Mouse (Mus musculus) hindbrain, embryonic 16.5 days (tissue): ENCODE measurements at regions not wholly inside any gene's neighbourhood (a gene's known extent, or its start where the extent isn't known, plus 50 kb on each side); places are given as distances from the start of the nearest gene placed in this dataset.

ENCODE experiments used
- ATAC-seq: fragments of 200-750 bp; cut with Nextera tagmentation; 2 replicates; pipeline ENCODE4 v1.8.0; 2017; ENCODE audit warnings: moderate TSS enrichment, moderate library complexity
- H3K27ac ChIP-seq: fragments of 300-500 bp; sonication (generic); 2 replicates; pipeline ENCODE4 v1.5.1; 2014; ENCODE audit warnings: low read depth, mild to moderate bottlenecking, control low read depth, low read length, moderate library complexity
- H3K27me3 ChIP-seq: fragments of 300-500 bp; sonication (generic); replicated peaks from 2 replicates; pipeline ENCODE4 v1.6.1; 2014; ENCODE audit warnings: low read length; ENCODE audit not compliant: control insufficient read depth, insufficient read depth
- H3K36me3 ChIP-seq: fragments of 300-500 bp; sonication (generic); 2 replicates; pipeline ENCODE4 v1.6.1; 2014; ENCODE audit warnings: mild to moderate bottlenecking, low read length, moderate library complexity, mixed read lengths; ENCODE audit not compliant: control insufficient read depth, insufficient read depth
- H3K4me1 ChIP-seq: fragments of 300-500 bp; sonication (generic); 2 replicates; pipeline ENCODE4 v1.6.1; 2014; ENCODE audit warnings: low read depth, low read length; ENCODE audit not compliant: control insufficient read depth, insufficient read depth
- H3K4me2 ChIP-seq: fragments of 300-500 bp; sonication (generic); 2 replicates; pipeline ENCODE4 v1.6.1; 2014; ENCODE audit warnings: mild to moderate bottlenecking, low read length, control low read depth, moderate library complexity
- H3K4me3 ChIP-seq: fragments of 300-500 bp; sonication (generic); 2 replicates; pipeline ENCODE4 v1.5.1; 2014; ENCODE audit warnings: mild to moderate bottlenecking, low read length, control low read depth, moderate library complexity
- H3K9ac ChIP-seq: fragments of 300-500 bp; sonication (generic); 2 replicates; pipeline ENCODE4 v1.6.1; 2014; ENCODE audit warnings: low read depth, mild to moderate bottlenecking, control low read depth, low read length, moderate library complexity
- H3K9me3 ChIP-seq: fragments of 300-500 bp; sonication (generic); 2 replicates; pipeline ENCODE4 v1.6.1; 2014; ENCODE audit warnings: mild to moderate bottlenecking, low read length, moderate library complexity; ENCODE audit not compliant: control insufficient read depth
- WGBS: fragments of 180-500 bp; shearing (Covaris S2); extraction: QIAGEN DNeasy Blood & Tissue Kit; methylation state at CpG from one replicate; pipeline ENCODE4 v1.1.7; 2014; 5-methylcytosine and 5-hydroxymethylcytosine counted together

DNA sequence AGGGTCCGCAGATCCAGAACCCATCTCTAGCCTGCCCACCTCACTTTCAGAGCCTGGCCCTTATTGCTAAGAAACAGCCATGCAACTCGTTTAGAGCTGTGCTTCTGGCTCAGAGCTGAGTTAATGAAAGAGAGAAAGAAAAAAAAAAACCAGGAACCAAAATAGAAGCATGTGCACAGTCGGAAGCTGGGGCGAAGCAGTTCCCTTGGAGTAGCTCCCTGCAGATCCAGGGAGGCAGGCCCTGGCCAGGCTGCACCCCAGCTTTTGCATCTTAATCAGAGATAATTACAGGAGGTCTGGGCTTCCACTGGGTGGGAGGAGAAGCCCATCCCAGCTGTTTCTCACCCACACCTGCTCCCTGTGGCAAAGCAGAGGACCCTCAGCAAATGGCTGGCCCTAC, 53.9 kb downstream of the Adra2c start:
- H3K4me1 ChIP-seq, result no peaks in the 10 kb centered on the region
- ATAC-seq, result no peak
- no peak overlapping the region for H3K27ac ChIP-seq
- H3K36me3 ChIP-seq, result no peaks in the 10 kb centered on the region
- no peaks in the 10 kb centered on the region for H3K27me3 ChIP-seq
- no peak overlapping the region for H3K4me2 ChIP-seq
- H3K9me3 ChIP-seq, result no peaks in the 10 kb centered on the region
- no peak overlapping the region for H3K9ac ChIP-seq
- no peak overlapping the region for H3K4me3 ChIP-seq
- WGBS, result 38% methylated on average over 4 of the region's 4 CpGs

DNA sequence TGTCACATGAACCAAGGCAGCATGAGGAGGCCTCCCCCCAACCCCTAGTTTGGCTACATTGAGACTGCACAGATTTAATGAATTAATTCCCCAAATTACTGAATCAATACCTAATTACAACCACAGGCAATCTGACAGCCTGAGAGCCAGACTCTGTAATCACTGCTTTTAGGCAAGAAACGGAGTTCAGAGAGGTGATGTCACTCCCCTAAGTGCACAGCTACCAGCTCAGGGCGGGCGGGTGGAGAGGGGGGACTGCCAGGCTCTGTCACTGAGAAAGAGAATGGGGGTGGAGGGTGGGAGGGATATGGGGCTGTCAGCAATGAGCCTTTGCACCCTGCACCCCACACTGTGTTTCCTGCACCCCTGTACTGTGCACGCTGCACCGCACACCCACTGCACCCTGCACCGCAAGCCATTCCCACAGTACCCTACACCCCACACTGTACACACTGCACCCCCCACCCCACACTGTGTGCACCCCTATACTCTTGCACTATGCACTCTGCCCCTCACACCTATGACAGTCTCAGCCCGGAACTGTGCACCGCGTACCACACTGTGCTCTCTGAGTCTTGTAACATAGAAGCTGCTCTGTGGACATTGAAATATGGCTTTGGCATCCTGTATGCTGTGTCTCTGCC, 54.4 kb upstream of the Hmx1 start:
- peak; percentile 37; the same call in 1 of the 2 replicates for ATAC-seq
- Histone ChIP-seq H3K36me3 (no peaks in the 10 kb centered on the region), H3K4me2 (no peak overlapping the region), H3K4me3 (no peak overlapping the region), H3K27ac (no peak overlapping the region), H3K9ac (no peak overlapping the region), H3K27me3 (no peaks in the 10 kb centered on the region), H3K4me1 (no peaks in the 10 kb centered on the region), H3K9me3 (no peaks in the 10 kb centered on the region)
- 87% methylated on average over 8 of the region's 9 CpGs for WGBS

DNA sequence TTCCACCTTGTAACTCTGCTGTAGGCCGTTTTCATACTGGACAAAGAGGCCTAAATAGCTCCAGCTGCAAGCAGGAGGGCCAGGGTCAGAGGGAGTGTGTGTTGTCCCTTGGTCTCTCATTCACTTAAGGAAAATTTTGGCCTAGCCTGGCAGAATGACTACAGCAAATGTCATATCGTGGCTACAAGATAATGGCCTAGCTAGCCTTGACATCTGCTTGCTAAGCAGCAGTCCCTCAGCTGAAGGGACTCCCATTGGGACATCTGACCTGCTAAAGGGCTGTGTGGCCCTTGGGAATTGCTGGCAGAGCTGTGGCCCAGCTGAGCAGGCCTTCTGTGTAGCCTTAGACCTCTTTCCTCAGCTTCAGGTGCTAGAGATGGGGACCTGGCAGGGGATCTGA, 53.8 kb upstream of the Hmx1 start:
- Histone ChIP-seq H3K4me1 (no peaks in the 10 kb centered on the region), H3K27ac (no peak overlapping the region), H3K9ac (no peak overlapping the region), H3K9me3 (no peaks in the 10 kb centered on the region), H3K27me3 (no peaks in the 10 kb centered on the region), H3K4me3 (no peak overlapping the region), H3K36me3 (no peaks in the 10 kb centered on the region), H3K4me2 (no peak overlapping the region)
- 64% methylated on average over 2 of the region's 2 CpGs for WGBS
- ATAC-seq, result no peak
